Comparison of ENCODE assay signal across 24 mouse cellular contexts in the genomic region with DNA sequence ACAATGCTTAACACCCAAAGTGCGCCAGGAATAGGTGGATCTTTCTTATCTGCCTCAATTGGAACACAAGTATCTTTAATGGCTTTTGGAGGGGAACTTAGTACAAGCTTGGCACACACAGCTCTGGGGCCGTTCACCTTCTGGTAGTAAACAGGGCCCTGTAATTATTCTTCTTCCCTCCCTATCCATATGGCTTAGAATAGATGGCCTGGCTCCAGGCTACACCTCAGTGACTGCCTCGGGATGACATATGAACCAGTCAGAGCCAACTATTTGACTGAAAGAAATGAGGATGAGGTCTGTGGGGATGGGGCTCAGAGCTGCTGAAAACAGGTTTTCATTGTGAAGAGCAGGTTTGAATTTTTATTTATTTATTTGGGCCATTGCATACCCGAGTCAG. TPM values are rescaled to one million over a fixed set of nuclear protein-coding genes. Genes with fewer than 3 reads are reported as not detected.
DNase-seq lines count a peak whose midpoint lies in the region; TF ChIP-seq lines count a peak whose summit lies in the region.
"Had no signal": no experiment of that assay in that cellular context is flagged by ENCODE, and none has a peak within 500 bp of the region (broad histone marks: within the 10 kb centered on the region; RNA-seq: fewer than 3 reads in every experiment).

No protein-coding gene starts in this region.

- intact Hi-C loops in left cerebral cortex, postnatal 4 days (cut with DNase I), result no loop called here
- intact Hi-C loops in left cerebral cortex, adult 2 months (cut with DNase I), result no loop called here

- TF ChIP-seq POLR2A in brain, embryonic 14.5 days (IDR thresholded peaks at IDR 0.05; ENCODE audit: borderline replicate concordance, extremely low read depth, insufficient read depth, insufficient read length, poor library complexity, severe bottlenecking), result no peak

- TF ChIP-seq CTCF in left cerebral cortex, adult 2 months (IDR thresholded peaks at IDR 0.05), result no peak
- TF ChIP-seq CTCF in brain, embryonic 14.5 days (IDR thresholded peaks at IDR 0.05; ENCODE audit: borderline replicate concordance, extremely low read depth, insufficient read depth, insufficient read length), result no peak

- no peak overlapping the region for H3K27ac ChIP-seq in left cerebral cortex, adult 2 months
- H3K27ac ChIP-seq: embryonic facial prominence, embryonic 12.5 days; forebrain, embryonic 15.5 days; heart, embryonic 13.5 days; hindbrain, embryonic 12.5 days; neural tube, embryonic 12.5 days; stomach, embryonic 15.5 days had no signal

- no peak overlapping the region for H3K4me3 ChIP-seq in left cerebral cortex, adult 2 months
- H3K4me3 ChIP-seq: embryonic facial prominence, embryonic 12.5 days; forebrain, embryonic 15.5 days; heart, embryonic 13.5 days; hindbrain, embryonic 12.5 days; megakaryocyte, embryonic 14.5 days; neural tube, embryonic 12.5 days; stomach, embryonic 15.5 days had no signal

- DNase-seq in left cerebral cortex, postnatal 4 days, result peak; percentile 73
- DNase-seq in left cerebral cortex, adult 2 months (ENCODE audit: extremely low spot score in 1 of 2, low spot score in 2 of 2), result no peak
- DNase-seq in brain, embryonic 14.5 days (ENCODE audit: low read depth), result peak; percentile 60
- DNase-seq in cerebellum, adult 18-20 months, result peak; percentile 68 to 76
- DNase-seq in cerebellum, postnatal 14 days, result peak; percentile 86 to 88
- DNase-seq in urinary bladder, adult 2 months (ENCODE audit: low spot score), result no peak
- DNase-seq in kidney, postnatal 14 days, result no peak
- DNase-seq: adrenal gland, adult 2 months; gastrocnemius, postnatal 10 days; heart, adult 18-20 months; heart, postnatal 14 days; kidney, adult 18-20 months; layer of hippocampus, adult 9-11 months; lung, embryonic 14.5 days; lung, postnatal 36 days; midbrain, embryonic 14.5 days; thymus, postnatal 4 days had no signal

RNA-seq across cellular contexts. Expression of a gene that starts 1.7 kb away (rescaled TPM):
- total RNA-seq in left cerebral cortex, postnatal 4 days (2021), result 10 to 100 TPM; 48.4 to 52.8 TPM
- total RNA-seq in left cerebral cortex, adult 2 months (2021), result 10 to 100 TPM; 68.9 to 80.3 TPM
- 58.3 and 69.6 TPM in 2 replicates for polyA plus RNA-seq in brain, embryonic 14.5 days (2012; rRNA removed)
- polyA plus RNA-seq in urinary bladder, adult 2 months (2012; rRNA removed), result 16.7 and 18.4 TPM in 2 replicates

Comparison
In these comparisons a context has a peak if more than half of its experiments do, and no peak if none do; other contexts are left out.
1. DNase-seq: peak in left cerebral cortex, postnatal 4 days (single experiment), brain, embryonic 14.5 days (single experiment), cerebellum, adult 18-20 months (2 of 2) and cerebellum, postnatal 14 days (2 of 2); none in left cerebral cortex, adult 2 months (0 of 2), urinary bladder, adult 2 months (single experiment) and kidney, postnatal 14 days (single experiment).